Mouse (Mus musculus): ENCODE results near the gene Slc5a5. TPM values are rescaled to one million over a fixed set of nuclear protein-coding genes. Genes with fewer than 3 reads are reported as not detected.

Slc5a5 gene
- polyA plus RNA-seq, 1 experiment from 2014 or later, result 1.6 TPM

DNA sequence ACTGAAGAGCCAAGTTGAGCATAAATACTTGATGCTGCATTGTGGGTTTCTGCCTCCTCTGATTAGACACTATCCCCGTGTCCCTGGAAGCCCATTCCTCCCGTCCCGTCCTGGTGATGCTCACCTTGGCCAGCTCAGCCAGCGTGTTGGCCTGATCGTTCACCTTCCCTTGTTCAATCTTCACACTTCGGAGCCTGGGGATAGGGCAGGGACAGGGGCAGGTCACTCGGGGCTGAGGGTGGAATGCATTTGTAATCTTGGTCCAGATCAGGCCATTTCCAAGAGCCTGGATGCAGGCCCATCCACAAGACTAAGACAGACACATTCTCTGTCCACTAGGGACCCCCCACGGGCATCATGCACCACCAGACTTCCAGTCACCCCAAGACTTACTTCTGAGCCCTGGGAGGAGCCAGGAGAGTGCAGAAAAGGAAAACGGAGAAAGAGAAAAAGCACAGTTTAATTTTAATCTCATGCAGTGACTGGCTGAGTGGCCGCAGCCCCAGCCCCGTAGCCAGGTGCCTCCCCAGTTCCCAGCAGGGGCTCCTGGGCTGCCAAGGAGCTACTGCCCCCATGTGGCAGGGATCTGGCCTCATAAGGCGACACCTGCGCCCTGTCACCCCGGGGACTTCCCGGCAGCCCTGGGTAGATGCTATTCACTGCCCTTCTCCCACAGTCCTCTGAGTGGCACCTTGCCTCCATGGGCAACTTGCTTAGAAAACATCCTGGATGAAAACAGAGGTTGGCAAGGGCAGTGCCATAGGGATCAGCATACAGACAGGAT, 46.0 kb downstream of the Slc5a5 start:
- no peak overlapping the region for H3K27ac ChIP-seq (replicated peaks)
- 0 out of 2 replicates have a peak, but pooled peaks cover 2% of the 10 kb centered on the region for H3K27me3 ChIP-seq
- no peaks in the 10 kb centered on the region for H3K9me3 ChIP-seq
- H3K36me3 ChIP-seq, result peaks cover 10% of the 10 kb centered on the region; the same call in 1 of the 2 replicates
- ATAC-seq (ENCODE audit: low read depth), result no peak
- peaks cover 3% of the 10 kb centered on the region; the same call in 1 of the 2 replicates for H3K4me1 ChIP-seq (replicated peaks)
- WGBS, result 57% methylated on average over 15 of the region's 15 CpGs
- no peak overlapping the region for H3K4me2 ChIP-seq
- no peak overlapping the region for H3K4me3 ChIP-seq
- H3K9ac ChIP-seq, result 0 out of 2 replicates have a peak overlapping the region, but pooled peaks have one; percentile 31

DNA sequence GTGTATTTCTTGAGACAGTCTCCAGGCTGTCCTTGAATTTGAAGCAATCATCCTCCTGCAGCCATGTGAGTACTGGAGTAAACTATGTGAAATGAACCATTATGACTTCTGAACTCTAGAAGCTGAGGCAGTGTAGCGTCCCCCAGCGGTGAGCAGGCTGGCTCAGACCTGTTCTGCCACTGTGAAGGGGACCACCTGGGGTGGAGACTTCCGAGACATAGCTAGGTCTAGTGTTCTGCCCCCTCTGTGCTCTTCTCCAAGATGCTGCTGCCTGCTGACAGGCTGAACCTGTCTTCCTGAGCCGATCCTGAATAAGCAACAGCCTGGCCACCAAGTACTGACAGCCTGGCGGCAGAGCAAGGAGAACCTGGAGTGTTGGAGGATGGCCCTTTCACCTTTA, 47.4 kb downstream of the Slc5a5 start:
- Histone ChIP-seq H3K4me3 (no peak overlapping the region), H3K4me1 (replicated peaks) (peaks cover 15% of the 10 kb centered on the region), H3K4me2 (no peak overlapping the region), H3K9ac (no peak overlapping the region), H3K9me3 (no peaks in the 10 kb centered on the region), H3K36me3 (peaks cover 10% of the 10 kb centered on the region; the same call in 1 of the 2 replicates), H3K27ac (replicated peaks) (no peak overlapping the region), H3K27me3 (0 out of 2 replicates have a peak, but pooled peaks cover 2% of the 10 kb centered on the region)
- 42% methylated on average over 5 of the region's 5 CpGs for WGBS
- ATAC-seq (ENCODE audit: low read depth), result no peak

DNA sequence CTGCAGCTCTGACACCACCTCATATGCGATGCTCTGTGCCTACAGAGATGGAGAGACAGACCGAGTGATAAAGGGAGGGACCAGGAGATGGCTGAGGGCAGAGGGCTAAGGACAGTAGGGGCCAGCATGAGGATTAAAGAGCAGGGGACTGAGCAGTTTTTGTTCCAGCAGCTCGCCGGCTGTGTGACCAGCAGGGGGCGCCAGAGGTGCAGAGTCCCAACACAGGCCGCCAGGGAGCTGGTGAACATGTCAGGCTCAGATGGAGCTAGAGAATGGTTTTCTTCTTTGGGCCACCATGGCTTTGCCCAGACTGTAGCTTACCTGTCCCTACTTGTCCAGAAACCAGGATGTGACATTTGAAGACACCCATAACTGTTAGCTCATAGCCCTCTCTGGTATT, 48.0 kb downstream of the Slc5a5 start:
- H3K9ac ChIP-seq, result 0 out of 2 replicates have a peak overlapping the region, but pooled peaks have one; percentile 17

DNA sequence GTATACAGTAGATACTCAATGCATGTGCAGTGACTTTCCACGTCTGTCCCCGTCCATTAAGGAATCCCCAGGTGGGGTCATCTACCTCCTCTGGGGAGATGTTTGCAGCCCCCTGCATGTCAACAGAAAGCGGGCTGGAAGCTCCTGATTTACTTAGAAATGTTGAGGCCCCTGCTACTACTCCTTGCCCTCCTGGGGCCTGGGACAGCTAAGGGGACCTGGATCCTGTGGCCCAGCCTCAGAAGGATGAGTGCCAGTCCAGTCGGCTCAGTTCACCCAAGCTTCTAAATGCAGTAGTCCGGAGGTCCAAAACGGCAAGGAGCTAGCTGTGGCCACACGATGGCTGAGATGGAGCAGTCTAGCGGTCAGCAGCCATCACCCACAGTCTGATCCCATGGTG, 48.6 kb downstream of the Slc5a5 start:
- Histone ChIP-seq H3K27me3 (0 out of 2 replicates have a peak, but pooled peaks cover 2% of the 10 kb centered on the region), H3K4me3 (no peak overlapping the region), H3K9ac (0 out of 2 replicates have a peak overlapping the region, but pooled peaks have one; percentile 17), H3K36me3 (0 out of 2 replicates have a peak, but pooled peaks cover 7% of the 10 kb centered on the region), H3K4me1 (replicated peaks) (peaks cover 18% of the 10 kb centered on the region), H3K27ac (replicated peaks) (no peak overlapping the region), H3K4me2 (no peak overlapping the region), H3K9me3 (no peaks in the 10 kb centered on the region)
- ATAC-seq (ENCODE audit: low read depth), result no peak
- 84% methylated on average over 8 of the region's 8 CpGs for WGBS

More for the DNA sequence above, 48.0 kb downstream of the Slc5a5 start:
- no peak overlapping the region for H3K4me2 ChIP-seq
- peaks cover 17% of the 10 kb centered on the region for H3K4me1 ChIP-seq (replicated peaks)
- H3K4me3 ChIP-seq, result no peak overlapping the region
- 0 out of 2 replicates have a peak, but pooled peaks cover 2% of the 10 kb centered on the region for H3K27me3 ChIP-seq
- H3K9me3 ChIP-seq, result no peaks in the 10 kb centered on the region
- H3K27ac ChIP-seq (replicated peaks), result no peak overlapping the region
- H3K36me3 ChIP-seq, result 0 out of 2 replicates have a peak, but pooled peaks cover 7% of the 10 kb centered on the region
- no peak for ATAC-seq (ENCODE audit: low read depth)
- 6% methylated on average over 6 of the region's 6 CpGs for WGBS

DNA sequence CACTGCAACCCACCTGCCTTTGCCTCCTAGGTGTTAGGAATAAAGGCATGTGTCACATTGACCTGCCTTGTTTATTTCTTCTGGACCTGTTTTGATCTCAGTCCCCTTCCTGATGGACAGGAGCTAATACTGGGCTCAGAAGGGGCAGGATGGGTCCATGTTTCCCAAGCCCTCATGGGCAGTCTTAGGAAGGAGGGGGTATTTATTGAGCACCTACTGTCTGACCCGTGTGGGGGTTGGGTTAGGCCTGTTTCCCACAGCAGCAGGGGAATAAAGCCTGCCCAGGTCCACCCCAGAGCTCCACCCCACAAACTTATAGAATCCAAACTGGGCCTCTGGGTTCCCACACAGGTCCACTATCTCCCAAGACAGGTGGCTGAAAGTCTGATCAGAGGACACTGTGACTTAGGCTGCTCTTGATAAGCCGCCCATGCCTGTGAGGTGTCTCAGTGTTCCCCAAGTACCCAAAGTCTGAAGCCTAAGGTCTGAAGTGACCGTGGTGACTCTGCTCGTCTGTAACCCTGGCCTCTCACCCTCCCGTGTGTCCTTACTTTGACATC, 49.3 kb downstream of the Slc5a5 start:
- Histone ChIP-seq H3K9me3 (no peaks in the 10 kb centered on the region), H3K27me3 (0 out of 2 replicates have a peak, but pooled peaks cover 2% of the 10 kb centered on the region), H3K9ac (no peak overlapping the region), H3K27ac (replicated peaks) (no peak overlapping the region), H3K4me2 (no peak overlapping the region), H3K4me1 (replicated peaks) (peaks cover 25% of the 10 kb centered on the region), H3K36me3 (0 out of 2 replicates have a peak, but pooled peaks cover 7% of the 10 kb centered on the region), H3K4me3 (no peak overlapping the region)
- 83% methylated on average over 5 of the region's 5 CpGs for WGBS
- no peak for ATAC-seq (ENCODE audit: low read depth)

DNA sequence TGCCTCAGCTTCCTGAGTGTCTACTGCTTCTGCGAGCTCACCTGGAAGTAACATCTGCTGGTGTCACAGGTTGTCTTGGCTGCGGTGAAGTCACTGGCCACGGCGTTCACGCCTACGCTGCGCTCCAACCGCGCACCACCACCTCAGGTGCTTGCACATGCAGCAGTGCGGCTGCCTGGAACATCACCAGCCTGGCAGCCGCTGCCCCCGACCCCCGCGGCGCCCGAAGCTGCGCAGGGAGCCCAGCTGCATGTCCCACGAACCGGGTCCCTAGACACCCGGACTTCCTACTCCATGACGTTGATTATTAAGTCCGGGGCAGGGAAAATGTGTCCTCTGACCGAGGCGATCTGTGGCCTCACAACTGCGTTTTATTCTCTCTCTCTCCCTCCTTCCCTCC, 50.1 kb downstream of the Slc5a5 start:
- WGBS, result 64% methylated on average over 25 of the region's 25 CpGs
- H3K27me3 ChIP-seq, result 0 out of 2 replicates have a peak, but pooled peaks cover 2% of the 10 kb centered on the region
- ATAC-seq (ENCODE audit: low read depth), result no peak
- H3K9ac ChIP-seq, result no peak overlapping the region
- H3K4me2 ChIP-seq, result no peak overlapping the region
- peaks cover 26% of the 10 kb centered on the region for H3K4me1 ChIP-seq (replicated peaks)
- H3K27ac ChIP-seq (replicated peaks), result no peak overlapping the region
- 0 out of 2 replicates have a peak, but pooled peaks cover 7% of the 10 kb centered on the region for H3K36me3 ChIP-seq
- H3K4me3 ChIP-seq, result no peak overlapping the region
- no peaks in the 10 kb centered on the region for H3K9me3 ChIP-seq

DNA sequence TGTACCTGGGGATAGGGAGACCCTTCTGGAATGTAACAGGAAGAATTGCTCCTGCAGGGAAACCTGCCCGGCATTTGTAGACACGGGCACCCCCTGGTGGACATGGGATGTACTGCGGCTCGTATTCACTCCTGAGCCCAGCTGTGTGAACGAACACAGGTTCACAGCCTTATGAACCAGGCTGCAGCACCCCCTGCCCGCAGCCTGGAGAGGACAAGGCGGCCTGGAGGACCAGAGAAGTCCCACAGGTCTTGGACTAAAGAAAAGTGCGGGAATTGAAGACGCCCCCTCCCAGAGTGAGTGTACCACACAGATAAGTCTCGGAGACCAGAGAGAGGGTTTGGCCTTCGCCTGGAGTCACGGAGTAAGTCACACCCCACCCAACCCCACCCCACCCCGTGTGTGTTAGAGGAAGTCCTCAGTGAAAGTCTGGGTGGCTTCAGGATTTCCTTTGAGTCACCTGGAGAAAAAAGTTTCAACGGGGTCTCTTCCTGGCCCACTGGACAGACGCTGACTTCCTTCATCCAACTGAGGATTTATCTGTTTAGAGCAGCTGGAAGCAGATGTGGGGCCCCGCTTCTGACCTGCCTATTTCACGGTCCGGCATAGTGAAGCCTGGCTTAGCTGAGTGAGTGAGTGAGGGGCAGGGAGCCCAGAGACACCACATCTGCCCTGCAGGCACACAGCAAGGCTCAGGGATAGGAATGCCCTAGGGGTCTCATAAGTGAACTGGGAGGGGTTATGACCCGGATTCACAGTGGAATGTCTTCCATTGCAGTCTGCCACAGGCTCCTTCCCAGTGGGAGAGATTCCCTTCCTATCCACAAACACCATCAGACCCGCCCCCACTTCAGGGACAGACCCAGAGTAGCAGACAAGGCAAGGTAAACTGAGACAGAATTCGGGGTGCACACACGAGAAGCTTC, 51.1 kb downstream of the Slc5a5 start:
- Histone ChIP-seq H3K36me3 (peaks cover 11% of the 10 kb centered on the region; the same call in 1 of the 2 replicates), H3K9me3 (no peaks in the 10 kb centered on the region), H3K9ac (0 out of 2 replicates have a peak overlapping the region, but pooled peaks have one; percentile 34), H3K27me3 (0 out of 2 replicates have a peak, but pooled peaks cover 2% of the 10 kb centered on the region), H3K4me3 (no peak overlapping the region), H3K4me1 (replicated peaks) (peaks cover 26% of the 10 kb centered on the region), H3K27ac (replicated peaks) (no peak overlapping the region; the same call in 1 of the 2 replicates), H3K4me2 (no peak overlapping the region)
- WGBS, result 40% methylated on average over 22 of the region's 22 CpGs
- ATAC-seq (ENCODE audit: low read depth), result no peak

DNA sequence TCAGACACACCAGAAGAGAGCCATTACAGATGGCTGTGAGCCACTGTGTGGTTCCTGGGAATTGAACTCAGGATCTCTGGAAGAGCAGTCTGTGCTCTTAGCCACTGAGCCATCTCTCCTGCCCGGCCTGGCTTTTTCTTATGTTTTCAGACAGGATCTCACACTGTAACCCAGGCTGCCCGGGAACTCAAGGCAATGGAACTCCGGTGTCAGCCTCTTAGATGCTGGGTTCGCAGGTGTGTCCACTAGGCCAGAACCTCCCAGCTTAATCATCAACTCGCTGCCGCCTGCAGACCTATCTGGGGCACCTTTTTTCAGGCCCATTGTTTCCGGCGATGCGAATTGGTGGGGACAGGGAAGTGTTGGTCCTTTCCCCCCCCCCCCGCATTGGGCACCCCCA, 52.0 kb downstream of the Slc5a5 start:
- no peak for ATAC-seq (ENCODE audit: low read depth)
- Histone ChIP-seq H3K27ac (replicated peaks) (no peak overlapping the region; the same call in 1 of the 2 replicates), H3K4me1 (replicated peaks) (peaks cover 26% of the 10 kb centered on the region), H3K9me3 (no peaks in the 10 kb centered on the region), H3K4me3 (no peak overlapping the region), H3K27me3 (0 out of 2 replicates have a peak, but pooled peaks cover 2% of the 10 kb centered on the region), H3K36me3 (peaks cover 20% of the 10 kb centered on the region), H3K4me2 (no peak overlapping the region), H3K9ac (no peak overlapping the region)
- 61% methylated on average over 10 of the region's 10 CpGs for WGBS

DNA sequence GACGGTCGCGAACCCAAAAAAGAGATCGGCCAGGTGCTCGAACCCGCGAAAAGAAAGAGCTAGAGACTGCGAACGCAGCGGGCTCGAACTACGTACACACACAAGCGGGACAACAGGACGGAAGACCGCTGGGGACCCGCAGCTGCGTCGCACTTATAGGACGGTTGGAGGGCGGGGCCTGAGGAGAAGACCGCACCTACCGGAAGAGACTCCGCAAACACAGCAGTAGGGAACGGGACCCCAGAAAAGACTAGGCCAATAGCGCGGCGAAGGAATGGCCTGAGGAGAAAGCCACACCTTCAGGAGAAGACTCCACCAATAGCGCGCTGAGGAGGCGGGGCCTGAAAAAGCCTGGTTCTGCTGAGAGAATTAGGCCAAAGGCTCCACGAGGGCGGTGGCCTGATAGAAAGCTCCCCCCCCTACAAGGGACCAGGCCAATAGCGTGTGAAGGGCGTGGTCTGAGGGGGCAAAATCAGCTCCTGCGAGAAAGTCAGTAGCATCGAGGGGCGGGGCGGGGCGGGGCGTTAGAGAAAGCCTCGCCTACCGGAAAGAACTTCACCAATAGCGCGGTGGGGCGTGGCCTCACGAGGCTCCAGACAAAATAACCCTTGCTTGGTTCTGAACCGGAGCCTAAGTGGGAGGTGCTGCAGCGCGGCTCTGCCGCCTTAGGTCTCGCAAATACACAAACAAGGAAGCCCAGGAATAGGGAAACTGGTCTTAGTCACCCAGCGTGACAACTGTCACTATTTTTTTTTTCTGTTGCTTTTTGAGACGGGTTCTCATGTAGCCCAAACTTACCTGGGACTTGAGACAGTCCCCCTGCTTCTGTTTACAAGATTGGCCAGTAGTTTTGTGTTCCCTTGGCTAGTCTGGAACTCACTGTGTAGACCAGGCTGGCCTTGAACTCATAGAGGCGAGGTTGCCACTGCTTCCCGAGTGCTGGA, 52.9 kb downstream of the Slc5a5 start, which contains the start of gene Arrdc2:
Gene Arrdc2, minus strand, starts transcription at position 313 of the 944 bp plus-strand sequence.
- H3K9ac ChIP-seq, result peak within 1 kb of the TSS; percentile 79
- no peaks in the 10 kb centered on the region for H3K9me3 ChIP-seq
- peak within 1 kb of the TSS; percentile 91 for H3K27ac ChIP-seq (replicated peaks)
- 0 out of 2 replicates have a peak, but pooled peaks cover 2% of the 10 kb centered on the region for H3K27me3 ChIP-seq
- peaks cover 24% of the 10 kb centered on the region for H3K36me3 ChIP-seq
- whole genome bisulfite sequencing, result 2% methylated on average over 55 of the region's 55 CpGs
- peak within 1 kb of the TSS; percentile 77 for H3K4me2 ChIP-seq
- H3K4me1 ChIP-seq (replicated peaks), result peaks cover 24% of the 10 kb centered on the region
- ATAC-seq (ENCODE audit: low read depth), result peak; percentile 97
- peak within 1 kb of the TSS; percentile 62 for H3K4me3 ChIP-seq

DNA sequence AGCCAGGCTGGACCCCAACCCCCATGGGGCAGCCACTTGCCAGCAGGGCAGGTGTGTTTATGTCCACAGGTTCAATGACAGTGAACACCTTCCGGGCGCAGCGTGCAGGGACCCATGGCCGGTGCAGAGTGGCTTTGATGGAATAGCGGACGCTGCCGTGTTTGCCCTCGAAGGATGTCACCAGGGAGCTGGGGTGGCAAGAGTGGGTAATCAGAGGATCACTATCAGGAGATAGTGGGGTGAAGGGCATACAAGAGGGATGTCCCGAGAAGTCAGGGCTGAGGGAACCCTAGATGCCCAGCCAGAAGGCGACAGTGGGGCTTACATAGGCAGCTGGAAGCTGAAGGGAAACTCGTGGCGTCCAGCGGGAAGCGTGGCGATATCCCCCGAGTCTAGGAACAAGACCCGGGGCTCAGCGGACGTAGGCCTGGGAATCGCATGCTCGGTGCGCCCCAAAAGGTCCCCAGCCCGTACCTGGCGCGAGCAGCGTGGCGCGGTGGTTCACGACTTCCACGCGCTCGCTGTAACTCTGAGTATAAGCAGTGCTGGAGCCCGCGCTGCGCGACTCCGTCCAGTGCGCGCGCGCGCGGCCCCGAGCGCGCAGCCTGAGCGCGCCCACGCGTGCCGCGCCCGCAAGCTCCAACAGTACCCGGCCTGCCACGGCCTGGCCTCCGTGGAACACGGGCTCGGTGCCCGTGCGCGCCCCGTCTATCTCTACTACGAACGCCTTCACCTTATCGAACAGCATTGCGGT, 53.7 kb downstream of the Slc5a5 start:
- Histone ChIP-seq H3K4me2 (peak overlapping the region; percentile 77), H3K4me1 (replicated peaks) (peaks cover 22% of the 10 kb centered on the region), H3K4me3 (peak overlapping the region; percentile 62), H3K9me3 (no peaks in the 10 kb centered on the region), H3K36me3 (peaks cover 20% of the 10 kb centered on the region), H3K9ac (peak overlapping the region; percentile 79), H3K27ac (replicated peaks) (peak overlapping the region; percentile 91), H3K27me3 (0 out of 2 replicates have a peak, but pooled peaks cover 2% of the 10 kb centered on the region)
- peak; percentile 57 for ATAC-seq (ENCODE audit: low read depth)
- 2% methylated on average over 65 of the region's 66 CpGs for WGBS
